Mouse (Mus musculus) hindbrain, embryonic 16.5 days (tissue): ENCODE data around the gene Adgrg6. TPM values are rescaled to one million over a fixed set of nuclear protein-coding genes. Genes with fewer than 3 reads are reported as not detected.

Experiments used
- ATAC-seq: fragments of 200-750 bp; cut with Nextera tagmentation; 2 replicates; pipeline ENCODE4 v1.8.0; 2017; ENCODE audit warnings: moderate TSS enrichment, moderate library complexity
- H3K27ac ChIP-seq: fragments of 300-500 bp; sonication (generic); 2 replicates; pipeline ENCODE4 v1.5.1; 2014; ENCODE audit warnings: low read depth, mild to moderate bottlenecking, control low read depth, low read length, moderate library complexity
- H3K27me3 ChIP-seq: fragments of 300-500 bp; sonication (generic); replicated peaks from 2 replicates; pipeline ENCODE4 v1.6.1; 2014; ENCODE audit warnings: low read length; ENCODE audit not compliant: control insufficient read depth, insufficient read depth
- H3K36me3 ChIP-seq: fragments of 300-500 bp; sonication (generic); 2 replicates; pipeline ENCODE4 v1.6.1; 2014; ENCODE audit warnings: mild to moderate bottlenecking, low read length, moderate library complexity, mixed read lengths; ENCODE audit not compliant: control insufficient read depth, insufficient read depth
- H3K4me1 ChIP-seq: fragments of 300-500 bp; sonication (generic); 2 replicates; pipeline ENCODE4 v1.6.1; 2014; ENCODE audit warnings: low read depth, low read length; ENCODE audit not compliant: control insufficient read depth, insufficient read depth
- H3K4me2 ChIP-seq: fragments of 300-500 bp; sonication (generic); 2 replicates; pipeline ENCODE4 v1.6.1; 2014; ENCODE audit warnings: mild to moderate bottlenecking, low read length, control low read depth, moderate library complexity
- H3K4me3 ChIP-seq: fragments of 300-500 bp; sonication (generic); 2 replicates; pipeline ENCODE4 v1.5.1; 2014; ENCODE audit warnings: mild to moderate bottlenecking, low read length, control low read depth, moderate library complexity
- H3K9ac ChIP-seq: fragments of 300-500 bp; sonication (generic); 2 replicates; pipeline ENCODE4 v1.6.1; 2014; ENCODE audit warnings: low read depth, mild to moderate bottlenecking, control low read depth, low read length, moderate library complexity
- H3K9me3 ChIP-seq: fragments of 300-500 bp; sonication (generic); 2 replicates; pipeline ENCODE4 v1.6.1; 2014; ENCODE audit warnings: mild to moderate bottlenecking, low read length, moderate library complexity; ENCODE audit not compliant: control insufficient read depth
- WGBS: fragments of 180-500 bp; shearing (Covaris S2); extraction: QIAGEN DNeasy Blood & Tissue Kit; methylation state at CpG from one replicate; pipeline ENCODE4 v1.1.7; 2014; 5-methylcytosine and 5-hydroxymethylcytosine counted together
- polyA plus RNA-seq: library from polyadenylated mRNA; unstranded; fragments of >200 nt; fragmentation: Nextera tagmentation; extraction: Ambion mirVana; gene quantifications from 2 replicates; pipeline ENCODE4 v1.2.1, GENCODE M21; 2015

Gene Adgrg6
- polyA plus RNA-seq, 1 experiment from 2014 or later: 1.3 TPM

DNA sequence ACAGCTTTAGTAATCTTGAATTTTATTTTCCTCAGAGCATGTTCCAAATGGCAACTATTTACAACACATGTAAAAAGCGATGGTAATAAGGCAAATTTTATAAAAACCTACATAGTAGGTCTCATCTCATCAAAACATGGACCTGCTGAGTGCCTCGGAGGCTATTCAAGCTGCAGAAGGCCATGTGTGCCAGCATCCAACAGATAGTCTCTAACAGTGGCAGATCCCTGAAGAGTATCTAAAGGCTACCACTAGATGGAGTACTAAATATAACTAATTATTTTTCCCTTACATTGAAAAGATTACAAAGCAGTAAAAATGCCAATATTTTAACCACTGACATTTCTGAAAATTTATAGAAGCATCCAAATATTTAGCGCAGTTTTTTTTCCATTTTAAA is 93.6 kb downstream of the Adgrg6 start:
- Histone ChIP-seq H3K4me2 (no peak overlapping the region), H3K9ac (no peak overlapping the region), H3K4me1 (no peaks in the 10 kb centered on the region), H3K4me3 (no peak overlapping the region), H3K27me3 (no peaks in the 10 kb centered on the region), H3K36me3 (no peaks in the 10 kb centered on the region), H3K27ac (no peak overlapping the region), H3K9me3 (no peaks in the 10 kb centered on the region)
- 29% methylated on average over 3 of the region's 3 CpGs for WGBS
- peak; percentile 72; the same call in 1 of the 2 replicates for ATAC-seq

DNA sequence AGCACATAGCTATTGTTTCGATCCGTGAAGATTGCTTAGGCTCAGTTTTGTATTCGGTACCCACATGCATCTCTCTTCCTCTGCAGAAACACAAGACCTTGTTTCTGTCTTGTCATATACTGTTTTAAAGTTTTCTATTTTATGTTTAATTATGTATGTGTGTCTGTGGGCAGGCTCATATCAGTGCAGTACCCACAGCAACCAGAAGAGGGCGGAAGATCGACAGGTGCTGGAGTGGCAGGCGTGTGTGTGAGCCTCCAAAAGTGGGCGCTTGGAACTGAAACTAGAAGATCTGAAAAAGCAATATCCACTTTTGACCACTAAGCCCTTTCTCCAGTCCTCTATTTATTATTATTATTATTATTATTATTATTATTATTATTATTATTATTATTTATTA is 95.4 kb downstream of the Adgrg6 start:
- Histone ChIP-seq H3K9me3 (no peaks in the 10 kb centered on the region), H3K4me3 (no peak overlapping the region), H3K9ac (no peak overlapping the region), H3K4me1 (no peaks in the 10 kb centered on the region), H3K4me2 (no peak overlapping the region), H3K36me3 (no peaks in the 10 kb centered on the region), H3K27me3 (no peaks in the 10 kb centered on the region), H3K27ac (no peak overlapping the region)
- WGBS: 78% methylated on average over 7 of the region's 7 CpGs
- no peak for ATAC-seq

DNA sequence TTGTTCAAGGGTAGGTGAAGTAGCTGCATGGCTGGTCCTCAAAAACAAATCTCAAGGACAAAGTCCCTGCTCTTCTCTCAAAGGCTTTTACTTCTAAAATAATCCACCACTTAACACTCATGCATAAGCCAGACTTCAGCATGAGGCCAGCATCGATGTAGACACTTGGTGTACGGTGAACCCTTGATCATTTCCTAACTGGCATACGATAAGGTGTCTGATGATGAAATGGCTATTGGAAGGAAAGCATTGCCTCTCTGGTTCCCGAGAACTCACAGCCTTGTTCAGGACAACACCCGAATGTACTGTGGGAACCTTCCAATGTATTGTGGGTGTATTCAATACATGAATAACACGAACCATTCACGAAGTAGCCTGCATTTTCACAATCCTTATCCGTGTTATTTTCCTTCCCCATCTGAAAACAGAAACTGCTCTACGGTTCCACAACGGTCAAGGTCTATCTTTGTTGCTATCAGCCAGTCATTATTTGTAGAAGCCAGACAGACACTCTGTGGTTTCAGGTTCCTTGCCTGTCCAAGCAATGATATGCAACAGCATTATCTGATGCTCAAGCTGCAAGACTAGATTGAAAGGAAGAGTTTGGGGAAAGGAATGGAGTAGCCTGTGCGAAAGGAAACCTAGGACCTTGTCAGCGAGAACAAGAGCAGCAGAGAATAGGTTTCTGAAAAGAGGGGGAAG is 99.7 kb downstream of the Adgrg6 start:
- WGBS: 90% methylated on average over 12 of the region's 12 CpGs
- H3K4me2 ChIP-seq: no peak overlapping the region
- ATAC-seq: no peak
- H3K27ac ChIP-seq: no peak overlapping the region
- H3K36me3 ChIP-seq: no peaks in the 10 kb centered on the region
- H3K9me3 ChIP-seq: no peaks in the 10 kb centered on the region
- no peak overlapping the region for H3K4me3 ChIP-seq
- H3K27me3 ChIP-seq: no peaks in the 10 kb centered on the region
- H3K9ac ChIP-seq: no peak overlapping the region
- no peaks in the 10 kb centered on the region for H3K4me1 ChIP-seq

DNA sequence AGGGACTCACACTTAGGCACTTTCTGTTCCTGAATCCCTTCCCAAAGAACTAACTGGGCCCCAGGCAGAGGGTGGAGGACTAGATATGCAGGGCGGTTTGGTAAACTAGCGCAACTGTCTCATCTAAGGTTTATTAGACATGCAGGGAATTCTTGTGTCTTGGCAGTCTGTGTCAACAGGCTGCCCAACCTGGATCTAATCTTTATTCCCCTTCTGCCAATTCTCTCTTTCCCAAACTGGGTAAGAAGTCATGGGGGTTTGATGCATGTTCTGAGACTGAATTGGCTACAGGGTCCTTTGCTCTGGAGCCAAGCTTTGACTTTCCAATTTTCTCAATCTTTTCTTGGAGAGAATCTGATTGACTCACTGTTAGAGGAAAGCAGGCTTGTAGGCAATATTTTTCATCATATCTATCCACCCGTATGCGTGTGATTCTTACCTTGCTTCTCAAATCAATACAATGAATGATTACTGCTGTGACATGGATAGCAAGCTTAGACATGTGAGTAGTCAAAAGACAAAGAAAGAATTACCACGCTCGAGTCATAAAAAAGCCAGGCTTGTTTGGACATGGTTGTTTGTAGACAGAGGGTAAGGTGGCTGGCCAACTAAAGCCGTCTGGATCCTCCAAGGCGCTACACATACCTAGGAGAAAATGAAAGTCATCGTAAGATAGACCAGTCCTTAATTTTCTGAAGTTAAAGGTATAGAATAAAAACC is 104.4 kb downstream of the Adgrg6 start:
- no peak for ATAC-seq
- no peaks in the 10 kb centered on the region for H3K9me3 ChIP-seq

DNA sequence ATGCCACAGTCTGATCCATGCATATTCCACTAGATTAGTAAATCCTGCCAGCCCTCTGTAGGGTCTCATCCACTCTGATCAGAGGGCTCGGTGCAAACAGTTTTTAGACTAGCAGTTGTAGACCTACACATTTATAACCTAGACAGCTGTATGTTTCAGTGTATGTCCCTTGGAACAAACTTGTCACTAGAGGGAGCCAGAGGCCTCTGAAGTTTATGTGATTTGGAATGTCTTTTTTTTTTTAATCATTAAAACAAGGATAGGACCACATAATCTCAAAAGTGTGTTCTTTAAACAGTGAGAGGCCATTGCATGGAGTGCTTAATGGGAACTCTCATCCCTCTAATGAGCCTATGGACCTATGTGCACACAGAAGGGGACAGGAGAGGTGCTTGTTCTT is 141.4 kb downstream of the Adgrg6 start:
- WGBS: 78% methylated on average over 1 of the region's 1 CpGs

More for the DNA sequence above, 104.4 kb downstream of the Adgrg6 start:
- Histone ChIP-seq H3K4me3 (no peak overlapping the region), H3K27me3 (no peaks in the 10 kb centered on the region), H3K4me1 (no peaks in the 10 kb centered on the region), H3K9ac (no peak overlapping the region), H3K36me3 (no peaks in the 10 kb centered on the region), H3K27ac (no peak overlapping the region), H3K4me2 (no peak overlapping the region)
- WGBS: 88% methylated on average over 9 of the region's 9 CpGs

DNA sequence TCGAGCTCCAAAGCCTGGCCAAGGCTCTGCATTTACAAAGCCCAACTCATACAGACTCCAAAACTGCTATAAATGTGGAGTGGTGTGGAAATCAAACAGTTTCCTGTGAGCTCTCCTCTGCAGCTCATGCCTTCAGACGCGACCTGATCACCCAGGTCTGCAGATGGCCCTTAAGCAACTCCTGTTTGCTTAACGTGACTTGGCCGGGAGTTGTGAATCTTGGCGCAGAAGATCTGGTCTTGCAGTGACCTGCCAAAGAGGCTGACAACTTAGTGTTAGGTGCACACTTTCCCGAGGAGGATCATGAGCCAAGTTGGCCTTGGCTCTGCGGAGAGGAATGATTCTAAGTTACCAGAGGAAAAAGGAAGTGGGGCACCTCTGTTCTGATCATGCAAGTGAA is 143.7 kb downstream of the Adgrg6 start:
- Histone ChIP-seq H3K27ac (no peak overlapping the region), H3K9me3 (peaks cover 4% of the 10 kb centered on the region; the same call in 1 of the 2 replicates), H3K4me1 (no peaks in the 10 kb centered on the region), H3K27me3 (no peaks in the 10 kb centered on the region), H3K4me2 (no peak overlapping the region), H3K9ac (no peak overlapping the region), H3K4me3 (no peak overlapping the region), H3K36me3 (0 out of 2 replicates have a peak, but pooled peaks cover 2% of the 10 kb centered on the region)
- no peak for ATAC-seq
- WGBS: 78% methylated on average over 8 of the region's 8 CpGs

More for the DNA sequence above, 141.4 kb downstream of the Adgrg6 start:
- Histone ChIP-seq H3K9me3 (peaks cover 12% of the 10 kb centered on the region; the same call in 1 of the 2 replicates), H3K36me3 (0 out of 2 replicates have a peak, but pooled peaks cover 2% of the 10 kb centered on the region), H3K9ac (no peak overlapping the region), H3K4me3 (no peak overlapping the region), H3K27me3 (no peaks in the 10 kb centered on the region), H3K4me2 (no peak overlapping the region), H3K27ac (no peak overlapping the region), H3K4me1 (no peaks in the 10 kb centered on the region)
- ATAC-seq: no peak

DNA sequence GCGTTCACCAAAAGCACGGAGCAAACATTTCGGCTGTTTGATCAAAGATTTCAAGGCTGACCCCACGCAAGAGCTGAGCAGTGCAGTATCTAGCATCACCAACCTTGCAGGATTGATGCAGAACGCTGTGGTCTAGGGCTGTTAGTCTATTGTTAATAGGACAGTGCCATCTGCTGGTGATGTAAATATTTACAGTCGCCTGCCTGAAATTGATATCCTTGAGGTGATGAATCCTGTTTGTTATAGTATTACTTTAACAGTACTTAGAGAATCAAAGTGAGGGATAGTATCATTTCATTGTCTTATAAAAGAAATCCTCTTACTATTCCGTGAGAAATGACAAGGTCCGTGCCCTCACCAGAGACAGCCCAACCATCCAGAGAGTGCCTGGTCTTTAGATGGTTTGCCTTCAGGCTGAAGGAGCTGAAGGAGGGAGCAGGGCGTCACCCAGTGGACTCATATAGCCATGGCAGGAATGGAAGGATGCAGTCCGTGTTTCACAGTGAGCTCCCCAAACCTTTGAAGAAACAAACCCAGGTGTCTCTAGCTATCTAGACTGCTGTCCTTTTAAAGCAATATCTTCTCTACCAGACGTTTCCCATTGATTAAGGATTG is 154.3 kb downstream of the Adgrg6 start:
- Histone ChIP-seq H3K27ac (no peak overlapping the region), H3K36me3 (no peaks in the 10 kb centered on the region), H3K4me1 (no peaks in the 10 kb centered on the region), H3K4me3 (no peak overlapping the region), H3K27me3 (no peaks in the 10 kb centered on the region), H3K9ac (no peak overlapping the region), H3K9me3 (no peaks in the 10 kb centered on the region), H3K4me2 (no peak overlapping the region)
- peak; percentile 98 for ATAC-seq
- 11% methylated on average over 11 of the region's 11 CpGs for WGBS

DNA sequence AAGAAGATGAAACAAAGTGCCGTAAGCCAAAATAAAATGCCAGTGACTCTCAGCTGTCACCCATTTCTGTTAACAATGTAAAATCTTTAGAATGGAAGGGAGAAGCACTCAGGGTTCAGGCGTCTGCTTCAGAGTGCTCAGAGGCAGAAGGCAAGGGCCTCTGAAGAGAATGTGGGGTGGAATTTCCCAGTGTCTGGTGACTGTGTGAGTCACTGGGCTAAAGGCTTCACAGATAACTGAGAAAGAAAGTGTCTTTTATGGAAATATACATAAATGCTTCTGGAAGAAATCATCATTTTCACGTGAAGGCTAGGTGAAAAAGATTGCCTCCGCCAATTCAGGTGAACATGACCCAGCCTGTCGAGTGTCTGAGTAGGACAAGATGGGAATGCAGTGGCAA is 159.9 kb downstream of the Adgrg6 start:
- 90% methylated on average over 5 of the region's 5 CpGs for WGBS
- H3K36me3 ChIP-seq: no peaks in the 10 kb centered on the region
- no peaks in the 10 kb centered on the region for H3K9me3 ChIP-seq
- no peaks in the 10 kb centered on the region for H3K4me1 ChIP-seq
- H3K4me2 ChIP-seq: no peak overlapping the region
- no peaks in the 10 kb centered on the region for H3K27me3 ChIP-seq
- no peak overlapping the region for H3K4me3 ChIP-seq
- H3K9ac ChIP-seq: no peak overlapping the region
- ATAC-seq: no peak
- no peak overlapping the region for H3K27ac ChIP-seq

DNA sequence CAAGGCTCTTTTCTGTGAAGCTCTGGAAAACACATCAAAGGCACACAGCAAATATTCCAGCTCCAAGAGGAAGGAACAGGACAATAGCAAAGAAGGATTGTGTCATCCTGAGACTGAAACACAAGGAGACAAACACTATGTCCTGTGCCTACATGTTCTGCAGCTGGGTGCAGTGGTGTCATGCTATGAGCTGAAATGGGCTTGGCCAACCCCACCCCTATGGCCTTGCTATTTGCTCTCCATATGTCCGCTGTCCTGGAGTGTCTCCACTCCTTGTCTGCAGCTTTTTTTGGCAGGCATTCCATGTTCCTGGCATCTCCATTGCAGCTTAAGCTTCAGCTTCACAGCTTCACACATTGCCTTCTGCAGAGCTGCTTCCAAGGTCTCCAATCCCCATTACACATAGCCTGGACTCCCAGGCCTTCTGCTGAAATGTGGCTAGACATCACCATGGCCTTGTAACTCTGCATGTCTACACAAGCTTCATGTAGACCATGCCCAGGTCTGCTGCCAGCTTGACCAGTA is 180.3 kb downstream of the Adgrg6 start:
- 79% methylated on average over 1 of the region's 1 CpGs for WGBS
- Histone ChIP-seq H3K27me3 (no peaks in the 10 kb centered on the region), H3K36me3 (no peaks in the 10 kb centered on the region), H3K9ac (no peak overlapping the region), H3K27ac (no peak overlapping the region), H3K4me1 (no peaks in the 10 kb centered on the region), H3K9me3 (no peaks in the 10 kb centered on the region), H3K4me3 (no peak overlapping the region), H3K4me2 (no peak overlapping the region)
- no peak for ATAC-seq
